Mouse (Mus musculus) stomach, postnatal 0 days (tissue): ENCODE data around the gene Stip1. TPM values are rescaled to one million over a fixed set of nuclear protein-coding genes. Genes with fewer than 3 reads are reported as not detected.
A peak's percentile ranks its signal among the peaks of the same experiment; 100 is the strongest.

Experiments
- ATAC-seq: fragments of 200-750 bp; cut with Nextera tagmentation; 2 replicates; pipeline ENCODE4 v1.8.0; 2017; ENCODE audit not compliant: low FRiP score, low TSS enrichment
- DNase-seq: peaks from one replicate; pipeline ENCODE4 v3.0.0-alpha.2; 2016; ENCODE audit warnings: low spot score
- H3K27ac ChIP-seq: fragments of 300-500 bp; sonication (generic); replicated peaks from 2 replicates; pipeline ENCODE4 v1.5.1; 2014; ENCODE audit warnings: mild to moderate bottlenecking, control low read depth
- H3K27me3 ChIP-seq: fragments of 300-500 bp; sonication (generic); 2 replicates; pipeline ENCODE4 v1.6.1; 2014; ENCODE audit warnings: low read length; ENCODE audit not compliant: control insufficient read depth, insufficient read depth
- H3K36me3 ChIP-seq: fragments of 300-500 bp; sonication (generic); 2 replicates; pipeline ENCODE4 v1.6.1; 2014; ENCODE audit warnings: low read length, mixed read lengths; ENCODE audit not compliant: control insufficient read depth, insufficient read depth
- H3K4me1 ChIP-seq: fragments of 300-500 bp; sonication (generic); replicated peaks from 2 replicates; pipeline ENCODE4 v1.6.1; 2014; ENCODE audit warnings: antibody characterized with exemption; ENCODE audit not compliant: control insufficient read depth, insufficient read depth
- H3K4me2 ChIP-seq: fragments of 300-500 bp; sonication (generic); replicated peaks from 2 replicates; pipeline ENCODE4 v1.6.1; 2014; ENCODE audit warnings: low read depth, mild to moderate bottlenecking, control low read depth, moderate library complexity
- H3K4me3 ChIP-seq: fragments of 300-500 bp; sonication (generic); 2 replicates; pipeline ENCODE4 v1.5.1; 2014; ENCODE audit warnings: low read depth, low read length, control low read depth
- H3K9ac ChIP-seq: fragments of 300-500 bp; sonication (generic); 2 replicates; pipeline ENCODE4 v1.6.1; 2014; ENCODE audit warnings: mild to moderate bottlenecking, low read length, control low read depth, mixed read lengths
- H3K9me3 ChIP-seq: fragments of 300-500 bp; sonication (generic); 2 replicates; pipeline ENCODE4 v1.6.1; 2016; ENCODE audit warnings: low read length; ENCODE audit not compliant: control insufficient read depth
- CTCF ChIP-seq: IDR thresholded peaks from 2 replicates; pipeline ENCODE4 v1.5.1; 2016; ENCODE audit warnings: antibody characterized with exemption, low read depth, mild to moderate bottlenecking, moderate library complexity
- EP300 ChIP-seq: optimal IDR thresholded peaks from 2 replicates; pipeline ENCODE3; 2016; ENCODE audit warnings: antibody characterized with exemption
- WGBS: fragments of 180-500 bp; shearing (Covaris S2); extraction: QIAGEN DNeasy Blood & Tissue Kit; methylation state at CpG from one replicate; pipeline ENCODE4 v1.1.7; 2014; 5-methylcytosine and 5-hydroxymethylcytosine counted together
- polyA plus RNA-seq: library from polyadenylated mRNA; unstranded; fragments of >200 nt; fragmentation: Nextera tagmentation; extraction: Ambion mirVana; gene quantifications from 2 replicates; pipeline ENCODE4 v1.2.1, GENCODE M21; 2015

Gene Stip1
- polyA plus RNA-seq, 1 experiment from 2014 or later = 67.9 TPM

- Histone ChIP-seq H3K4me3 (no peak overlapping the region), H3K27me3 (no peaks in the 10 kb centered on the region), H3K9ac (no peak overlapping the region), H3K27ac (no peak overlapping the region), H3K36me3 (no peaks in the 10 kb centered on the region), H3K4me1 (peaks cover 3% of the 10 kb centered on the region), H3K4me2 (peak overlapping the region; percentile 48; the same call in 1 of the 2 replicates), H3K9me3 (no peaks in the 10 kb centered on the region)
- 33% methylated on average over 4 of the region's 4 CpGs for WGBS
- no peak for ATAC-seq
- no peak for DNase-seq
- TF ChIP-seq EP300 (no peak), CTCF (no peak)
Observed at GRCm38 (mm10) chr19:7070775-7071174, 31.0 kb upstream of the Stip1 start.

GRCm38 (mm10) chr19:7069781-7070763 lies 30.3 kb upstream of the Stip1 start:
- ATAC-seq (no peak; the same call in 1 of the 2 replicates), DNase-seq (peak; percentile 37)
- Histone ChIP-seq H3K4me2 (peak overlapping the region; percentile 48), H3K36me3 (no peaks in the 10 kb centered on the region), H3K27me3 (no peaks in the 10 kb centered on the region), H3K4me3 (no peak overlapping the region), H3K9ac (peak overlapping the region; percentile 31; the same call in 1 of the 2 replicates), H3K27ac (peak overlapping the region; percentile 24; the same call in 1 of the 2 replicates), H3K9me3 (no peaks in the 10 kb centered on the region), H3K4me1 (peaks cover 3% of the 10 kb centered on the region)
- WGBS = 16% methylated on average over 35 of the region's 35 CpGs
- no peak for TF ChIP-seq EP300
- TF ChIP-seq CTCF = no peak

- no peak for TF ChIP-seq EP300
- peak; percentile 40 for TF ChIP-seq CTCF
- ATAC-seq = no peak
- Histone ChIP-seq H3K9me3 (no peaks in the 10 kb centered on the region), H3K27ac (0 out of 2 replicates have a peak overlapping the region, but pooled peaks have one; percentile 18), H3K9ac (no peak overlapping the region), H3K4me3 (no peak overlapping the region), H3K36me3 (no peaks in the 10 kb centered on the region), H3K4me2 (no peak overlapping the region), H3K4me1 (peaks cover 3% of the 10 kb centered on the region), H3K27me3 (no peaks in the 10 kb centered on the region)
- no peak for DNase-seq
- 75% methylated on average over 11 of the region's 11 CpGs for WGBS
Observed at GRCm38 (mm10) chr19:7068661-7069531, 29.1 kb upstream of the Stip1 start.

- no peaks in the 10 kb centered on the region for H3K36me3 ChIP-seq
- H3K27ac ChIP-seq = no peak overlapping the region
- peak; percentile 91 for TF ChIP-seq CTCF
- no peak for TF ChIP-seq EP300
- ATAC-seq (peak; percentile 45; the same call in 1 of the 2 replicates), DNase-seq (peak; percentile 79)
- peaks cover 3% of the 10 kb centered on the region for H3K4me1 ChIP-seq
- no peak overlapping the region for H3K4me3 ChIP-seq
- no peaks in the 10 kb centered on the region for H3K9me3 ChIP-seq
- H3K9ac ChIP-seq = no peak overlapping the region
- no peaks in the 10 kb centered on the region for H3K27me3 ChIP-seq
- 3% methylated on average over 14 of the region's 14 CpGs for WGBS
- H3K4me2 ChIP-seq = no peak overlapping the region
Observed at GRCm38 (mm10) chr19:7068136-7068535, 28.4 kb upstream of the Stip1 start.

GRCm38 (mm10) chr19:7067344-7068050 lies 27.7 kb upstream of the Stip1 start:
- Histone ChIP-seq H3K9me3 (no peaks in the 10 kb centered on the region), H3K9ac (no peak overlapping the region), H3K36me3 (no peaks in the 10 kb centered on the region), H3K27me3 (no peaks in the 10 kb centered on the region), H3K27ac (no peak overlapping the region), H3K4me3 (no peak overlapping the region), H3K4me1 (peaks cover 3% of the 10 kb centered on the region), H3K4me2 (no peak overlapping the region)
- ATAC-seq (no peak), DNase-seq (no peak)
- TF ChIP-seq CTCF (no peak), EP300 (no peak)
- 52% methylated on average over 19 of the region's 20 CpGs for WGBS
